Mouse (Mus musculus) cerebellum, adult 2 months (tissue): ENCODE results near the gene Fry.

Experiments
- CTCF ChIP-seq: fragments of 200-500 bp; IDR thresholded peaks from 2 replicates; pipeline ENCODE4 v1.5.1; 2011; ENCODE audit warnings: low read depth, mild to moderate bottlenecking, control low read depth, low read length, moderate library complexity, borderline replicate concordance; ENCODE audit not compliant: insufficient read depth
- POLR2A ChIP-seq: fragments of 200-500 bp; IDR thresholded peaks from 2 replicates; pipeline ENCODE4 v1.6.1; 2011; ENCODE audit warnings: low read length, control low read depth, borderline replicate concordance; ENCODE audit not compliant: insufficient read depth

DNA sequence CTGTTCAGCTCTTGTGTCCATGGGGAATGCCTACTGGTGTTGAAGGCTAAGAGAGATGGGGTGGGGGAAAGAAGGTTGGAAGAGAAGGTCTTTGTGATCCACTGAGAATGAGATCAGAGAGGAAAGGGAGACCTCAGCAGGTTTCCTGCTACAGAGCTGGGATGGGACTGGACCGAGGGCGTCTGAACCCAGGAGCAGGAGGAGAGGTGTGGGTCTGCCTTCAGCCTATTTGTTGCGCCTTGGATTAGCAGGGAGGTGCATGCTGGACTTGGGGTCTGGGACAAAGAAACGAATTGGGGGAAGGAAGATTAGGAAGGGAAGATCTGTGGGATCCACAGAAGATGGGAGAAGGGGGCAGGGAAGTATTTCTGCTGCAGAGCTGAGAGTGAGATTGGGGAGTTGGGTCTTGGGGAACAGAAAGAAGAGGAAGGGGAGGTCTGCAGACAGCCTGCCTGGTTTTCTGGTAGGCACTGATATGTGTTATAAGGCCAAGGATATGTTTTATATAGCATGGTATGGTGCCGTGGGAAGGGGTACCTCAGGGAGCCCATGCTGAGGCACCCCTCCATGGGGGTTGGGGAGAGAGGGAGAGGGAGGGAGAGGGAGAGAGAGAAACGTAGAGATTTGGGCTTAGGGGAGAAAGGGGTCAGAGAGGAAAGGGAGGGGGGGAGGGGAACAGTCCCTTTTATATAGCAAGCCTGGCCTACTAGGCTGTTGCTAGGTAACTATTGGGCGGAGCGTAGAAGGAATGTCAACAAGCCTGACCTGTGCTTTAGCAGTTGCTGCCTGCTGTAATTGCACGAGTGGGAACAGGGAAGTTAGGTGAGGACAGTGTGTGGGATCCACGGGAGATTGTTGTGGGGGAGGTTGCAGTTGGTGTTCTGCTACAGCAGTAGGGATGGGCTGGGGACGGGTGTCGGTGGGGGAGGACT is 38.3 kb upstream of the Fry start:
- TF ChIP-seq CTCF (no peak), POLR2A (no peak)
